ENCODE assay signal across 8 mouse cellular contexts in the genomic region with DNA sequence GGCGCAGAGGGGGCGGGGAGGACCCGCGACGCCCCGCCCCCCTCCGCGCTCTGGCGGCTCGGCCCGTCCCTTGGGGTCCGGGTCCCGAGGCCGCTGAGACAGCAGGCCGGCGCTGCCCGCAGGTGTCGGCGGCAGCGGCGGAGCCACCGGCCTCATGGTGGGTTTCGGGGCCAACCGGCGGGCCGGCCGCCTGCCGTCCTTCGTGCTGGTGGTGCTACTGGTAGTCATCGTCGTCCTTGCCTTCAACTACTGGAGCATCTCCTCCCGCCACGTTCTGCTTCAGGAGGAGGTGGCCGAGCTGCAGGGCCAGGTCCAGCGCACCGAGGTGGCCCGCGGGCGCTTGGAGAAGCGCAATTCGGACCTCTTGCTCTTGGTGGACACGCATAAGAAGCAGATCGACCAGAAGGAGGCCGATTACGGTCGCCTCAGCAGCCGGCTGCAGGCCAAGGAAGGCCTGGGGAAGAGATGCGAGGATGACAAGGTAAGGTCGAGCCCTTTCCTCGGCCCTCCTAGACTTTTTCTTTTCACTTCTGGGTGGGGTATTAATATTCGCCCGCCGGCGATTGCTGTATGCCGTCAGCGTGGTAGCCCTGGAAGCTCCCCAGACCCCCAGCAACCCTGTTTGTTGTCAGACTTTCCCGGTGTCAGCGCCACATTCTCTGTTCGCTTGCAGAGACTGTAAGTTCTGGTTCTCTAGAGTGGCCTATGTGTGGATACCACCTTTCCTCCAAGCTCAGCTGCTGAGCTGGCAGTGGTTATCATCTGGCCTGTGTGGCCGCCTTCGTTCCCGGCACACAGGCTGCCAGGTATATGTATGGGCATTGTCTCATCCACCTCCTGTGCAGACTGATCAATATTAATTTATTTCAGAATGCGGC. TPM values are rescaled to one million over a fixed set of nuclear protein-coding genes. Genes with fewer than 3 reads are reported as not detected.
A peak's percentile ranks its signal among the peaks of the same experiment; 100 is the strongest.
DNase-seq lines count a peak whose midpoint lies in the region; ATAC-seq and TF ChIP-seq lines count a peak whose summit lies in the region.

No protein-coding gene starts in this region.

- H3K79me2 ChIP-seq in liver, adult 2 months (ENCODE audit: control insufficient read depth, insufficient read depth, low read length) = no peaks in the 10 kb centered on the region

- TF ChIP-seq CTCF in spleen, adult 2 months (IDR thresholded peaks at IDR 0.05; ENCODE audit: extremely low read depth, insufficient read depth, insufficient read length, insufficient replicate concordance) = no peak
- no peak for TF ChIP-seq CTCF in liver, adult 2 months (IDR thresholded peaks at IDR 0.05; ENCODE audit: low read depth, low read length)

- peak overlapping the region; percentile 84 for H3K4me2 ChIP-seq in forebrain, embryonic 11.5 days (ENCODE audit: low read depth, low read length, severe bottlenecking)
- peak overlapping the region; percentile 80 for H3K4me2 ChIP-seq in hindbrain, embryonic 15.5 days
- peak overlapping the region; percentile 86 for H3K4me2 ChIP-seq in neural tube, embryonic 15.5 days

- no peaks in the 10 kb centered on the region for H3K36me3 ChIP-seq in spleen, adult 2 months (ENCODE audit: control insufficient read depth, insufficient read depth, low read length)
- no peaks in the 10 kb centered on the region for H3K36me3 ChIP-seq in forebrain, embryonic 11.5 days (ENCODE audit: control insufficient read depth, insufficient read depth, low read length)
- H3K36me3 ChIP-seq in hindbrain, embryonic 15.5 days = no peaks in the 10 kb centered on the region
- no peaks in the 10 kb centered on the region for H3K36me3 ChIP-seq in liver, adult 2 months (ENCODE audit: control insufficient read depth, insufficient read depth, low read length)
- no peaks in the 10 kb centered on the region for H3K36me3 ChIP-seq in neural tube, embryonic 15.5 days

- no peak overlapping the region for H3K27ac ChIP-seq in spleen, adult 2 months (ENCODE audit: insufficient read depth, low read length)
- peak overlapping the region; percentile 53; the same call in 1 of the 2 replicates for H3K27ac ChIP-seq in forebrain, embryonic 11.5 days (ENCODE audit: low read depth, low read length)
- peak overlapping the region; percentile 93 for H3K27ac ChIP-seq in hindbrain, embryonic 15.5 days (replicated peaks)
- no peak overlapping the region for H3K27ac ChIP-seq in liver, adult 2 months (replicated peaks; ENCODE audit: insufficient read depth, low read depth, low read length)
- H3K27ac ChIP-seq in neural tube, embryonic 15.5 days (replicated peaks) = peak overlapping the region; percentile 98

- no peaks in the 10 kb centered on the region for H3K9me3 ChIP-seq in forebrain, embryonic 11.5 days (ENCODE audit: control insufficient read depth, low read length)
- H3K9me3 ChIP-seq in hindbrain, embryonic 15.5 days = no peaks in the 10 kb centered on the region
- H3K9me3 ChIP-seq in neural tube, embryonic 15.5 days (replicated peaks) = no peaks in the 10 kb centered on the region

- 0 out of 2 replicates have a peak, but pooled peaks have one; percentile 1 for ATAC-seq in forebrain, embryonic 11.5 days (replicated peaks; ENCODE audit: low FRiP score)
- ATAC-seq in hindbrain, embryonic 15.5 days (ENCODE audit: low FRiP score, low read depth) = peak; percentile 80
- peak; percentile 67 for ATAC-seq in neural tube, embryonic 15.5 days (ENCODE audit: low FRiP score)

- H3K27me3 ChIP-seq in spleen, adult 2 months (ENCODE audit: control insufficient read depth, insufficient read depth, low read length) = 0 out of 2 replicates have a peak, but pooled peaks cover 2% of the 10 kb centered on the region
- H3K27me3 ChIP-seq in forebrain, embryonic 11.5 days (ENCODE audit: control insufficient read depth, insufficient read depth, low read length) = no peaks in the 10 kb centered on the region
- no peaks in the 10 kb centered on the region for H3K27me3 ChIP-seq in hindbrain, embryonic 15.5 days
- H3K27me3 ChIP-seq in liver, adult 2 months (ENCODE audit: control insufficient read depth, insufficient read depth, low read length) = peaks cover 8% of the 10 kb centered on the region; the same call in 1 of the 2 replicates
- H3K27me3 ChIP-seq in neural tube, embryonic 15.5 days (replicated peaks) = no peaks in the 10 kb centered on the region

- WGBS in spleen, adult 2 months = 2% methylated on average over 63 of the region's 63 CpGs
- 1% methylated on average over 49 of the region's 63 CpGs for WGBS in forebrain, embryonic 11.5 days
- under 1% methylated on average over 61 of the region's 63 CpGs for WGBS in hindbrain, embryonic 15.5 days
- WGBS in liver, adult 2 months = 4% methylated on average over 63 of the region's 63 CpGs
- WGBS in neural tube, embryonic 15.5 days = under 1% methylated on average over 50 of the region's 63 CpGs

- TF ChIP-seq POLR2A in spleen, adult 2 months (IDR thresholded peaks at IDR 0.05; ENCODE audit: low read depth, low read length) = no peak
- TF ChIP-seq POLR2A in liver, adult 2 months (IDR thresholded peaks at IDR 0.05; ENCODE audit: extremely low read depth, insufficient read depth, low read length) = no peak

- peak overlapping the region; percentile 93 for H3K9ac ChIP-seq in forebrain, embryonic 11.5 days (ENCODE audit: low read length)
- peak overlapping the region; percentile 80 for H3K9ac ChIP-seq in hindbrain, embryonic 15.5 days
- peak overlapping the region; percentile 74 for H3K9ac ChIP-seq in liver, adult 2 months (ENCODE audit: low read depth, low read length)
- H3K9ac ChIP-seq in neural tube, embryonic 15.5 days (replicated peaks) = peak overlapping the region; percentile 93

- peak; percentile 45 for DNase-seq in adrenal gland, postnatal 25 days
- no peak for DNase-seq in adrenal gland, adult 8-10 months
- peak in 1 of 2 experiments; percentile 4 for DNase-seq in spleen, adult 2 months (ENCODE audit: low read depth in 1 of 2, low spot score in 2 of 2)
- DNase-seq in spleen, postnatal 10 days (ENCODE audit: low spot score in 2 of 2) = no peak
- no peak for DNase-seq in forebrain, embryonic 11.5 days (ENCODE audit: low spot score)
- DNase-seq in liver, adult 2 months (ENCODE audit: extremely low read depth, low read depth, low spot score) = no peak

- peak overlapping the region; percentile 67 for H3K4me3 ChIP-seq in spleen, adult 2 months (ENCODE audit: extremely low read depth, insufficient read depth, insufficient read length)
- H3K4me3 ChIP-seq in forebrain, embryonic 11.5 days (ENCODE audit: low read depth, low read length) = peak overlapping the region; percentile 75
- peak overlapping the region; percentile 66 for H3K4me3 ChIP-seq in hindbrain, embryonic 15.5 days
- H3K4me3 ChIP-seq in liver, adult 2 months (ENCODE audit: insufficient read depth, low read depth, low read length) = peak overlapping the region; percentile 87
- peak overlapping the region; percentile 86 for H3K4me3 ChIP-seq in neural tube, embryonic 15.5 days (replicated peaks)

- H3K4me1 ChIP-seq in spleen, adult 2 months (ENCODE audit: control insufficient read depth, insufficient read depth, insufficient read length) = peaks cover 3% of the 10 kb centered on the region; the same call in 1 of the 2 replicates
- H3K4me1 ChIP-seq in forebrain, embryonic 11.5 days (replicated peaks; ENCODE audit: control insufficient read depth, insufficient read depth, low read length) = peaks cover 4% of the 10 kb centered on the region; the same call in 1 of the 2 replicates
- H3K4me1 ChIP-seq in hindbrain, embryonic 15.5 days (replicated peaks) = peaks cover 27% of the 10 kb centered on the region
- peaks cover 13% of the 10 kb centered on the region for H3K4me1 ChIP-seq in liver, adult 2 months (ENCODE audit: control insufficient read depth, insufficient read depth, low read length)
- H3K4me1 ChIP-seq in neural tube, embryonic 15.5 days = peaks cover 38% of the 10 kb centered on the region

RNA-seq across cellular contexts. Expression of a gene that starts 0.5 kb away (rescaled TPM):
- total RNA-seq in adrenal gland, postnatal 25 days (2021) = 38.2 and 45.9 TPM in 2 replicates
- total RNA-seq in adrenal gland, adult 8-10 months (2022) = 10 to 100 TPM; 40.2 to 70.6 (median 56.4) TPM
- polyA plus RNA-seq in spleen, adult 2 months (2012; rRNA removed) = 1.6 and 3.8 TPM in 2 replicates
- 25.0 and 26.7 TPM in 2 replicates for polyA plus RNA-seq in forebrain, embryonic 11.5 days (2014; fragmentation: Nextera tagmentation; extraction: Ambion mirVana)
- polyA plus RNA-seq in hindbrain, embryonic 15.5 days (2015; fragmentation: Nextera tagmentation; extraction: Ambion mirVana) = 32.4 and 35.5 TPM in 2 replicates
- 5.1 TPM in 2 replicates for total RNA-seq in liver, adult 2 months (2014; rRNA removed)
- polyA plus RNA-seq in liver, adult 2 months (2012; rRNA removed) = 0.60 and 0.61 TPM in 2 replicates
- 31.6 and 42.4 TPM in 2 replicates for polyA plus RNA-seq in neural tube, embryonic 15.5 days (2015; fragmentation: Nextera tagmentation; extraction: Ambion mirVana)

Comparison
In these comparisons a context has a peak if more than half of its experiments do, and no peak if none do; other contexts are left out.
1. H3K27ac ChIP-seq: peak in forebrain, embryonic 11.5 days (single experiment), hindbrain, embryonic 15.5 days (single experiment) and neural tube, embryonic 15.5 days (single experiment); none in spleen, adult 2 months (single experiment) and liver, adult 2 months (single experiment).
2. ATAC-seq: peak in every context shown above with its lines; median percentile 80 in hindbrain, embryonic 15.5 days; 67 in neural tube, embryonic 15.5 days; 1 in forebrain, embryonic 11.5 days.
3. Peak in every context shown above with its lines, with median percentiles within 50 percentile points of each other: H3K4me3 ChIP-seq, H3K4me2 ChIP-seq and H3K9ac ChIP-seq.